Mouse (Mus musculus): ENCODE measurements around the gene Snrpa.

Snrpa gene

GRCm38 (mm10) chr7:27224877-27225575 is 29.0 kb upstream of the Snrpa start:
- H3K27me3 ChIP-seq (ENCODE audit: control insufficient read depth, insufficient read depth, low read length, poor library complexity, severe bottlenecking), result no peaks in the 10 kb centered on the region
- DNase-seq (ENCODE audit: low read depth, low spot score), result no peak
- no peaks in the 10 kb centered on the region for H3K36me3 ChIP-seq (ENCODE audit: control insufficient read depth, insufficient read depth, low read length, poor library complexity, severe bottlenecking)

GRCm38 (mm10) chr7:27222538-27222937 is 26.5 kb upstream of the Snrpa start:
- DNase-seq (ENCODE audit: low read depth, low spot score), result no peak
- no peaks in the 10 kb centered on the region; the same call in none of the 2 replicates for H3K36me3 ChIP-seq (ENCODE audit: control insufficient read depth, insufficient read depth, low read length, poor library complexity, severe bottlenecking)
- H3K27me3 ChIP-seq (ENCODE audit: control insufficient read depth, insufficient read depth, low read length, poor library complexity, severe bottlenecking), result no peaks in the 10 kb centered on the region

- no peaks in the 10 kb centered on the region; the same call in none of the 2 replicates for H3K36me3 ChIP-seq (ENCODE audit: control insufficient read depth, insufficient read depth, low read length, poor library complexity, severe bottlenecking)
- no peaks in the 10 kb centered on the region for H3K27me3 ChIP-seq (ENCODE audit: control insufficient read depth, insufficient read depth, low read length, poor library complexity, severe bottlenecking)
These were observed 25.9 kb upstream of the Snrpa start for GRCm38 (mm10) chr7:27221939-27222338.

GRCm38 (mm10) chr7:27219937-27220336 is 23.9 kb upstream of the Snrpa start:
- H3K36me3 ChIP-seq (ENCODE audit: control insufficient read depth, insufficient read depth, low read length, poor library complexity, severe bottlenecking), result no peaks in the 10 kb centered on the region; the same call in none of the 2 replicates
- H3K27me3 ChIP-seq (ENCODE audit: control insufficient read depth, insufficient read depth, low read length, poor library complexity, severe bottlenecking), result no peaks in the 10 kb centered on the region; the same call in 1 of the 2 replicates
- DNase-seq (ENCODE audit: low read depth, low spot score), result no peak

More at GRCm38 (mm10) chr7:27221939-27222338, 25.9 kb upstream of the Snrpa start:
- DNase-seq (ENCODE audit: low read depth, low spot score), result no peak

- no peak for DNase-seq (ENCODE audit: low read depth, low spot score)
- Histone ChIP-seq H3K36me3 (ENCODE audit: control insufficient read depth, insufficient read depth, low read length, poor library complexity, severe bottlenecking) (peaks cover 4% of the 10 kb centered on the region), H3K27me3 (ENCODE audit: control insufficient read depth, insufficient read depth, low read length, poor library complexity, severe bottlenecking) (no peaks in the 10 kb centered on the region; the same call in 1 of the 2 replicates)
These were observed 22.5 kb upstream of the Snrpa start for GRCm38 (mm10) chr7:27218586-27218985.

- Histone ChIP-seq H3K27me3 (ENCODE audit: control insufficient read depth, insufficient read depth, low read length, poor library complexity, severe bottlenecking) (no peaks in the 10 kb centered on the region; the same call in 1 of the 2 replicates), H3K36me3 (ENCODE audit: control insufficient read depth, insufficient read depth, low read length, poor library complexity, severe bottlenecking) (peaks cover 4% of the 10 kb centered on the region)
- DNase-seq (ENCODE audit: low read depth, low spot score), result no peak
These were observed 16.6 kb upstream of the Snrpa start for GRCm38 (mm10) chr7:27212626-27213025.

DNA sequence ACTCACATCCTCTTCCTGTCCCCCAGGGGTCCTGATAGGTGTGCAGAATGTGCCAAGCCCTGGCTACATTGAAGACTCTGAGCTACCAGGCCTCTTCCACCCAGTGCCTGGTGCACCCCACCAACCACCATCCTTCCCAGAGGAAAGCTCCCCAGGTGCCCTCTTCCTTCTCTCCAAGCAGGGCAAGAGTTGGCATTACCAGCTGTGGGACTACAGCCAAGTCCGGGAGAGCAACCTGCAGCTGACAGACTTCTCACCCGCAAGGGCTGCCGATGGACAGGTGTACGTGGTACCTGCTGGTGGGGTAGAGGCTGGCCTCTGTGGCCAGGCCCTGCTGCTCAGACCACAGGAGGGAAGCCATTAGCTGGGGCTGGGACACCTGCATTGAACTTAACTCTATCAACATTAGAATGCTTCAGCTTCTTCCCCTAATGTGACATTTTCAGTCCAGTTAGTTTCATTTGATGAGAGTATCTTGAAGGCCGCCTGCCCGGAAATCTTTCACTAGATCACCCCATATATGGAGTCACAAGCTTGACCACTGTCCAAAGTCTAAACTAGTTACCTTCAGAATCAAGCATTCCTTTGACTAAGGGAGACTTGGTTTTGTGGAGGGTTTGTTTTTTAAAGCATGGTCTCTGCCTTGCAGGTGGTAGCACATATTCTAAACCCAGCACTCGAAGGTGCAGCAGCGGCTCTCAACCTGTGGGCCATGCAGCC is 7.8 kb upstream of the Snrpa start:
- DNase-seq (ENCODE audit: low read depth, low spot score), result no peak
- Histone ChIP-seq H3K36me3 (ENCODE audit: control insufficient read depth, insufficient read depth, low read length, poor library complexity, severe bottlenecking) (no peaks in the 10 kb centered on the region; the same call in none of the 2 replicates), H3K27me3 (ENCODE audit: control insufficient read depth, insufficient read depth, low read length, poor library complexity, severe bottlenecking) (no peaks in the 10 kb centered on the region)

DNA sequence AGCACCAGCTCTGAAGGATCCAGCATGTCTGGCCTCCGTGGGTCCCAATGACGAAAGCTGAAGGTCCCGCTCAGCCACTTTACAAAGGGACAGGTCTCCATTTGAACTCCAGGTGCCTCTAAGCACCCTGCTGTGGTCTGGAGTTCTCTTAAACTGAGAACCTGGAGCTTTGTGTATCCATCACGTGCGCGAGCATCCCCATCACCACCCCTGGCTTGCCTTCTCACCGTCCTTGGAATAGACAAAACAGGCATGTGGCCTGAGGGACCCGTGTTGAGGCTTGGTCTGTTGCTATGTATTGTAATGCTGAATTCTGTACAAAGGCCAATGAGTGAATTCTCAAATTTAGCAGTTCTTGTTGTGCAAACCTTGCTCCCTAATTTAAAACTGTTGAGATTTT is 2.7 kb upstream of the Snrpa start:
- H3K27me3 ChIP-seq (ENCODE audit: control insufficient read depth, insufficient read depth, low read length, poor library complexity, severe bottlenecking), result no peaks in the 10 kb centered on the region
- no peak for DNase-seq (ENCODE audit: low read depth, low spot score)
- H3K36me3 ChIP-seq (ENCODE audit: control insufficient read depth, insufficient read depth, low read length, poor library complexity, severe bottlenecking), result no peaks in the 10 kb centered on the region; the same call in 1 of the 2 replicates

- Histone ChIP-seq H3K36me3 (ENCODE audit: control insufficient read depth, insufficient read depth, low read length, poor library complexity, severe bottlenecking) (no peaks in the 10 kb centered on the region; the same call in 1 of the 2 replicates), H3K27me3 (ENCODE audit: control insufficient read depth, insufficient read depth, low read length, poor library complexity, severe bottlenecking) (no peaks in the 10 kb centered on the region)
- no peak for DNase-seq (ENCODE audit: low read depth, low spot score)
These were observed 2.3 kb upstream of the Snrpa start for GRCm38 (mm10) chr7:27198355-27198754.

- no peaks in the 10 kb centered on the region for H3K27me3 ChIP-seq (ENCODE audit: control insufficient read depth, insufficient read depth, low read length, poor library complexity, severe bottlenecking)
- no peaks in the 10 kb centered on the region; the same call in 1 of the 2 replicates for H3K36me3 ChIP-seq (ENCODE audit: control insufficient read depth, insufficient read depth, low read length, poor library complexity, severe bottlenecking)
- DNase-seq (ENCODE audit: low read depth, low spot score), result no peak
These were observed 1.6 kb upstream of the Snrpa start for GRCm38 (mm10) chr7:27197634-27198033.

DNA sequence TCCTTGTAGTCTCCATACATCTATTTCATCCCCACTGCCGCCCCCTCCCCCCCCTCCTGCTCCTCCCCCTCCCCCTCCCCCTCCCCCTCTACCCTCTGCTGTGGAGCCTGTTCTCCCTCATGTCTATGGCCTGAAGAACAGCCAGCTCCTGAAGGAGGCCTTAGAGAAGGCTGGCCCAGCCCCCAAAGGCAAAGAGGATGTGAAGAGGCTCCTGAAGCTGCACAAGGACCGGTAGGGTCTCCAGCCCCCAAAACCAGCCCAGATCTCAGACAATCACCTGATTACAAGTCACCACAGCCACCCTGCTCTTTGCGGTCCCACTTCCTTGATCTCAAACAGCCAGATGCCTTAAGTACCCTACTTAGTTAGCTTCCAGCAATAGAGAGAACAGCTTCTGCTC is 1.1 kb upstream of the Snrpa start:
- H3K27me3 ChIP-seq (ENCODE audit: control insufficient read depth, insufficient read depth, low read length, poor library complexity, severe bottlenecking), result no peaks in the 10 kb centered on the region
- DNase-seq (ENCODE audit: low read depth, low spot score), result no peak
- no peaks in the 10 kb centered on the region; the same call in 1 of the 2 replicates for H3K36me3 ChIP-seq (ENCODE audit: control insufficient read depth, insufficient read depth, low read length, poor library complexity, severe bottlenecking)

DNA sequence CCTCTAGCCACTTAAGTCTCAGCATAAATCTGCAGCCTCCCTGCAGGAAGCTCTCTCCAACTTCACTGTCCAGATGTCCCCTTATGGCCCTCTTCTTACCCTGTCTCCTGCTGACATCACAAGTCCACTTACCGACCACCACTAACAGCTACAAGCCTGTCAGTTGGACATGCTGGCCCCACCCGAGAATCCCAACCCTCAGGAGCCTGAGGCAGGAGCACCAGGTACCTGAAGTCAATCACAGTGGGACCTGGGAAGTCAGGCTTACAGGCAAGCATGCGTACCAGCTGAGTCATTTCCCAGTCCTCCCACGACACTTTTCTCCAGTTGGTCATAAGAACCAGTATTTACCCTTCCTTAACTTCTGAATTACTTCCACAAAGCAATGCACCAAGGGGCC is 2.3 kb downstream of the Snrpa start:
- no peak for DNase-seq (ENCODE audit: low read depth, low spot score)
- no peaks in the 10 kb centered on the region for H3K27me3 ChIP-seq (ENCODE audit: control insufficient read depth, insufficient read depth, low read length, poor library complexity, severe bottlenecking)
- peaks cover 16% of the 10 kb centered on the region for H3K36me3 ChIP-seq (ENCODE audit: control insufficient read depth, insufficient read depth, low read length, poor library complexity, severe bottlenecking)

DNA sequence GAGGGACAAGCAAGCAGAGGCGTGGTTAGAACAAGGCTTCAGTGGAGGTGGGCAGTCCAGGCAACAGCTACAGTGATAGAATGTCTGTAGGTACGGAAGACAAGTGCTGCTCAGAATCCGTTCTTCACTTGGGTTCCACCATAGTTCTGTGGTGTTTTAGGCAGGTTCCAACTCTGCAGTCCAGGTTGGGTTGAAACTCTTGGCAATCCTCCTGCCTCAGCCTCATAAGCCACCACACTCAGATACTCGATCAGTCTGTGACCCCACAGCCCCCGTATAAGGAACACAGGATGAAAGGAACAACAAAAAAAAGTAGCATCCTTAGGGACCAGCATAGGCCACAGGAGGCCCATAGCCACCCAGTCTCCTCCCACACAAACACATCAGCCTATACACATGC is 3.6 kb downstream of the Snrpa start:
- no peak for DNase-seq (ENCODE audit: low read depth, low spot score)
- no peaks in the 10 kb centered on the region for H3K27me3 ChIP-seq (ENCODE audit: control insufficient read depth, insufficient read depth, low read length, poor library complexity, severe bottlenecking)

DNA sequence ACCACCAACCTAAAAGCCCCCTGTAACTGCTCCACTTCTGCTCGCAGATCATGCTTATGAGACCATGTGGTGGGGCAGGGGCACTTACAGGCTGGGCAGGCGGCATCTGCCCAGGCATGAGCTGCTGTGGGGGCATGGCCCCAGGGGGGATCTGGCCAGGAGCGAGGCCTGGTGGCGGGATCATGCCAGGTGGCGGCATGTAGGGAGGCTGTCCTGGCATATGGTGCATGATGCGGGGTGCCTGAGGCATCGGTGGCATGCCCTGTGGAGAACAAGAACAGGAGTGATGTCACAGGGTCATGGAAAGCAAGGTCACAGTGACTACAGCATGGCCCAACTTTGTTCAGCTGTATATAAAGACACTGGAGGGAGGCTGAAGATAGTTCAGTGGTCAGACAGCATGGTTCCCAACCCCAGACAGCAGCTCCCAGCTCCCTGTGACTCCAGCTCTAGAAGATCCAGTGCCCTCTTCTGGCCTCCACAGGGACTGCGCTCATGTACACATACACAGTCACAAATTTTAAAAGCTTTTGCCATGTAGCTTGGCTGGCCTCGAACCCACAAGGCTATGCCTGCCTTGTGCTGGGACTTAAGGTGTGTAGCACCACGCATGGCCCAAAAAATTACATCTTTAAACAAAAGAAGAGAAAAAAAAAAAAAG is 6.7 kb downstream of the Snrpa start:
- Histone ChIP-seq H3K36me3 (ENCODE audit: control insufficient read depth, insufficient read depth, low read length, poor library complexity, severe bottlenecking) (peaks cover 20% of the 10 kb centered on the region), H3K27me3 (ENCODE audit: control insufficient read depth, insufficient read depth, low read length, poor library complexity, severe bottlenecking) (no peaks in the 10 kb centered on the region)
- DNase-seq (ENCODE audit: low read depth, low spot score), result peak; percentile 29

More for the DNA sequence above, 3.6 kb downstream of the Snrpa start:
- H3K36me3 ChIP-seq (ENCODE audit: control insufficient read depth, insufficient read depth, low read length, poor library complexity, severe bottlenecking), result peaks cover 16% of the 10 kb centered on the region

DNA sequence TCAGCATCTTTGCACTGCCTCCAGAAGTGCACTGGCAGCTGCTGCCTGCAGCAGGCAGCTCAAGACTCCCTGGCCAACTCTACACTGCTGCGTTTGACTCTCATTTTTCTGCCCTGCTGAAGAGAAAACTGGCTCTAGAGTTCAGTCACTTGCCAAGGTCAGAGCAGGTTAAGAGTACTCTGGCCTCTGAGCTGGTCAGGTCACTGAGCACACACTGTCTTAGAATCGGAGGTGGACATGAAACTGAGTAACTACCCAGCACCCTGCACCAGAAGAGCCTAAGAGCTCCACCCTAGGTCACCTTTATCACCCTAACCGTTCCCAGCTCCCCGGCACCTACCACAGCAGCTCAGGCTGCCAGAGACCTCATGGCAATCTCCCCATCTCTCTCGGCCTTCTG is 10.1 kb downstream of the Snrpa start:
- H3K27me3 ChIP-seq (ENCODE audit: control insufficient read depth, insufficient read depth, low read length, poor library complexity, severe bottlenecking), result no peaks in the 10 kb centered on the region
- H3K36me3 ChIP-seq (ENCODE audit: control insufficient read depth, insufficient read depth, low read length, poor library complexity, severe bottlenecking), result peaks cover 20% of the 10 kb centered on the region
- no peak for DNase-seq (ENCODE audit: low read depth, low spot score)
